Mouse (Mus musculus) forebrain, embryonic 14.5 days (tissue): ENCODE measurements around the gene Dnajc16. TPM values are rescaled to one million over a fixed set of nuclear protein-coding genes. Genes with fewer than 3 reads are reported as not detected.
"Not testable (repeated sequence)": the region's sequence is repeated elsewhere in the genome, so short reads cannot be mapped to it uniquely, and the experiment has no call there.

ENCODE experiments used
- ATAC-seq: fragments of 200-750 bp; cut with Nextera tagmentation; 2 replicates; pipeline ENCODE4 v1.8.0; 2017; ENCODE audit warnings: mild to moderate bottlenecking, moderate library complexity
- DNase-seq: peaks from one replicate; pipeline ENCODE4 v3.0.0-alpha.2; 2015; ENCODE audit warnings: low spot score
- H3K27ac ChIP-seq: fragments of 300-500 bp; sonication (generic); 2 replicates; pipeline ENCODE4 v1.5.1; 2014; ENCODE audit warnings: low read depth, mild to moderate bottlenecking, control low read depth, low read length, moderate library complexity
- H3K27me3 ChIP-seq: fragments of 300-500 bp; sonication (generic); replicated peaks from 2 replicates; pipeline ENCODE4 v1.6.1; 2014; ENCODE audit warnings: low read length, control low read depth, mixed read lengths; ENCODE audit not compliant: control insufficient read depth, insufficient read depth
- H3K36me3 ChIP-seq: fragments of 300-500 bp; sonication (generic); 2 replicates; pipeline ENCODE4 v1.6.1; 2014; ENCODE audit warnings: low read length, control low read depth; ENCODE audit not compliant: control insufficient read depth, insufficient read depth
- H3K4me1 ChIP-seq: fragments of 300-500 bp; sonication (generic); 2 replicates; pipeline ENCODE4 v1.6.1; 2014; ENCODE audit warnings: antibody characterized with exemption, low read length, control low read depth; ENCODE audit not compliant: control insufficient read depth, insufficient read depth
- H3K4me2 ChIP-seq: fragments of 300-500 bp; sonication (generic); 2 replicates; pipeline ENCODE4 v1.6.1; 2014; ENCODE audit warnings: mild to moderate bottlenecking, control low read depth, low read length
- H3K4me3 ChIP-seq: fragments of 300-500 bp; sonication (generic); 2 replicates; pipeline ENCODE4 v1.5.1; 2014; ENCODE audit warnings: low read depth, low read length, control low read depth
- H3K9ac ChIP-seq: fragments of 300-500 bp; sonication (generic); 2 replicates; pipeline ENCODE4 v1.6.1; 2014; ENCODE audit warnings: mild to moderate bottlenecking, low read length, control low read depth, moderate library complexity
- H3K9me3 ChIP-seq: fragments of 300-500 bp; sonication (generic); replicated peaks from 2 replicates; pipeline ENCODE4 v1.6.1; 2016; ENCODE audit warnings: low read length, control low read depth, mixed read lengths; ENCODE audit not compliant: control insufficient read depth
- WGBS: fragments of 180-500 bp; shearing (Covaris S2); extraction: QIAGEN DNeasy Blood & Tissue Kit; methylation state at CpG from one replicate; pipeline ENCODE4 v1.1.7; 2014; 5-methylcytosine and 5-hydroxymethylcytosine counted together
- polyA plus RNA-seq: library from polyadenylated mRNA; unstranded; fragments of >200 nt; fragmentation: Nextera tagmentation; extraction: Ambion mirVana; gene quantifications from 2 replicates; pipeline ENCODE4 v1.2.1, GENCODE M21; 2014

Gene Dnajc16
- polyA plus RNA-seq, 1 experiment from 2014 or later = 3.6 TPM

- no peak overlapping the region for H3K4me2 ChIP-seq
- H3K27me3 ChIP-seq = no peaks in the 10 kb centered on the region
- H3K27ac ChIP-seq = no peak overlapping the region
- 96% methylated on average over 8 of the region's 8 CpGs for WGBS
- no peak overlapping the region for H3K4me3 ChIP-seq
- no peaks in the 10 kb centered on the region for H3K4me1 ChIP-seq
- no peak for ATAC-seq
- peaks cover 80% of the 10 kb centered on the region for H3K36me3 ChIP-seq
- H3K9ac ChIP-seq = no peak overlapping the region
- no peaks in the 10 kb centered on the region for H3K9me3 ChIP-seq
- DNase-seq = no peak
These were observed 9.3 kb downstream of the Dnajc16 start for GRCm38 (mm10) chr4:141781201-141781985.

GRCm38 (mm10) chr4:141779828-141780227, 10.9 kb downstream of the Dnajc16 start:
- Histone ChIP-seq H3K27ac (no peak overlapping the region), H3K4me1 (no peaks in the 10 kb centered on the region)
- WGBS = 91% methylated on average over 8 of the region's 8 CpGs

GRCm38 (mm10) chr4:141773019-141773418, 17.7 kb downstream of the Dnajc16 start:
- H3K4me1 ChIP-seq, H3K4me3 ChIP-seq, DNase-seq, H3K9ac ChIP-seq, ATAC-seq, H3K4me2 ChIP-seq, H3K27me3 ChIP-seq, H3K27ac ChIP-seq, H3K9me3 ChIP-seq: not testable (repeated sequence)
- H3K36me3 ChIP-seq = peaks cover 89% of the 10 kb centered on the region
- 85% methylated on average over 4 of the region's 4 CpGs for WGBS

More at GRCm38 (mm10) chr4:141779828-141780227, 10.9 kb downstream of the Dnajc16 start:
- no peaks in the 10 kb centered on the region for H3K9me3 ChIP-seq
- no peak for ATAC-seq
- no peak overlapping the region for H3K4me3 ChIP-seq
- peaks cover 84% of the 10 kb centered on the region for H3K36me3 ChIP-seq
- no peak overlapping the region for H3K9ac ChIP-seq
- no peaks in the 10 kb centered on the region for H3K27me3 ChIP-seq
- no peak overlapping the region for H3K4me2 ChIP-seq
- DNase-seq = no peak

GRCm38 (mm10) chr4:141771823-141772222, 18.9 kb downstream of the Dnajc16 start:
- H3K4me2 ChIP-seq = no peak overlapping the region
- no peak overlapping the region for H3K27ac ChIP-seq
- no peaks in the 10 kb centered on the region for H3K27me3 ChIP-seq
- no peak for ATAC-seq
- H3K36me3 ChIP-seq = peaks cover 93% of the 10 kb centered on the region
- no peak overlapping the region for H3K9ac ChIP-seq
- 93% methylated on average over 8 of the region's 8 CpGs for WGBS
- no peaks in the 10 kb centered on the region for H3K9me3 ChIP-seq
- H3K4me1 ChIP-seq = peaks cover 7% of the 10 kb centered on the region
- no peak overlapping the region for H3K4me3 ChIP-seq
- DNase-seq = no peak

GRCm38 (mm10) chr4:141769501-141770160, 21.1 kb downstream of the Dnajc16 start:
- DNase-seq (no peak), ATAC-seq (no peak)
- no peak overlapping the region for H3K27ac ChIP-seq
- no peak overlapping the region for H3K9ac ChIP-seq
- no peak overlapping the region for H3K4me3 ChIP-seq
- H3K4me2 ChIP-seq = no peak overlapping the region
- peaks cover 88% of the 10 kb centered on the region for H3K36me3 ChIP-seq
- no peaks in the 10 kb centered on the region for H3K9me3 ChIP-seq
- whole genome bisulfite sequencing = 81% methylated on average over 8 of the region's 8 CpGs
- peaks cover 13% of the 10 kb centered on the region for H3K4me1 ChIP-seq
- no peaks in the 10 kb centered on the region for H3K27me3 ChIP-seq

- Histone ChIP-seq H3K27ac (peak overlapping the region; percentile 86), H3K4me3 (no peak overlapping the region), H3K27me3 (no peaks in the 10 kb centered on the region), H3K4me1 (peaks cover 13% of the 10 kb centered on the region), H3K9me3 (no peaks in the 10 kb centered on the region), H3K9ac (no peak overlapping the region), H3K36me3 (peaks cover 91% of the 10 kb centered on the region), H3K4me2 (no peak overlapping the region)
- WGBS = 77% methylated on average over 19 of the region's 19 CpGs
- DNase-seq (peak; percentile 29), ATAC-seq (no peak)
These were observed 23.2 kb downstream of the Dnajc16 start for GRCm38 (mm10) chr4:141767353-141768036.

- H3K4me2 ChIP-seq = 0 out of 2 replicates have a peak overlapping the region, but pooled peaks have one; percentile 12
- no peak overlapping the region for H3K4me3 ChIP-seq
- H3K27me3 ChIP-seq = no peaks in the 10 kb centered on the region
- H3K27ac ChIP-seq = peak overlapping the region; percentile 86
- 39% methylated on average over 19 of the region's 19 CpGs for WGBS
- H3K9me3 ChIP-seq = no peaks in the 10 kb centered on the region
- peak; percentile 76 for ATAC-seq
- peak; percentile 83 for DNase-seq
- H3K4me1 ChIP-seq = peaks cover 13% of the 10 kb centered on the region
- H3K36me3 ChIP-seq = peaks cover 91% of the 10 kb centered on the region
- peak overlapping the region; percentile 29; the same call in 1 of the 2 replicates for H3K9ac ChIP-seq
These were observed 23.9 kb downstream of the Dnajc16 start for GRCm38 (mm10) chr4:141766668-141767352.

GRCm38 (mm10) chr4:141766316-141766667, 24.4 kb downstream of the Dnajc16 start:
- Histone ChIP-seq H3K4me3 (no peak overlapping the region), H3K36me3 (peaks cover 91% of the 10 kb centered on the region), H3K9me3 (no peaks in the 10 kb centered on the region), H3K27me3 (no peaks in the 10 kb centered on the region), H3K9ac (peak overlapping the region; percentile 29; the same call in 1 of the 2 replicates), H3K4me2 (0 out of 2 replicates have a peak overlapping the region, but pooled peaks have one; percentile 12), H3K27ac (peak overlapping the region; percentile 86), H3K4me1 (peaks cover 13% of the 10 kb centered on the region)
- ATAC-seq (peak; percentile 59), DNase-seq (peak; percentile 22)
- WGBS = 58% methylated on average over 8 of the region's 8 CpGs
